Mouse (Mus musculus) kidney, postnatal 0 days (tissue): Measurements from ENCODE around the gene Lrmda. TPM values are rescaled to one million over a fixed set of nuclear protein-coding genes. Genes with fewer than 3 reads are reported as not detected.
A peak's percentile ranks its signal among the peaks of the same experiment; 100 is the strongest.

Source experiments
- ATAC-seq: fragments of 200-750 bp; cut with Nextera tagmentation; replicated peaks from 2 replicates; pipeline ENCODE4 v1.8.0; 2017; ENCODE audit warnings: low read depth, moderate number of reproducible peaks, moderate TSS enrichment, moderate library complexity; ENCODE audit not compliant: low FRiP score
- DNase-seq: peaks from one replicate; pipeline ENCODE4 v3.0.0-alpha.2; 2016; ENCODE audit warnings: low spot score
- H3K27ac ChIP-seq: fragments of 300-500 bp; sonication (generic); 2 replicates; pipeline ENCODE4 v1.5.1; 2014; ENCODE audit warnings: mild to moderate bottlenecking
- H3K27me3 ChIP-seq: fragments of 300-500 bp; sonication (generic); 2 replicates; pipeline ENCODE4 v1.6.1; 2014; ENCODE audit warnings: low read length, mixed read lengths; ENCODE audit not compliant: insufficient read depth
- H3K36me3 ChIP-seq: fragments of 300-500 bp; sonication (generic); 2 replicates; pipeline ENCODE4 v1.6.1; 2014; ENCODE audit warnings: low read length, mixed read lengths; ENCODE audit not compliant: insufficient read depth
- H3K4me1 ChIP-seq: fragments of 300-500 bp; sonication (generic); replicated peaks from 2 replicates; pipeline ENCODE4 v1.6.1; 2014; ENCODE audit warnings: antibody characterized with exemption, low read length, mixed read lengths; ENCODE audit not compliant: insufficient read depth
- H3K4me2 ChIP-seq: fragments of 300-500 bp; sonication (generic); 2 replicates; pipeline ENCODE4 v1.6.1; 2014; ENCODE audit warnings: mild to moderate bottlenecking, low read length, moderate library complexity, mixed read lengths
- H3K4me3 ChIP-seq: fragments of 300-500 bp; sonication (generic); replicated peaks from 2 replicates; pipeline ENCODE4 v1.5.1; 2014; ENCODE audit warnings: low read depth, low read length
- H3K9ac ChIP-seq: fragments of 300-500 bp; sonication (generic); 2 replicates; pipeline ENCODE4 v1.6.1; 2014; ENCODE audit warnings: low read depth, low read length
- H3K9me3 ChIP-seq: fragments of 300-500 bp; sonication (generic); replicated peaks from 2 replicates; pipeline ENCODE4 v1.6.1; 2016; ENCODE audit warnings: low read length, inconsistent platforms, mixed read lengths
- CTCF ChIP-seq: IDR thresholded peaks from 2 replicates; pipeline ENCODE4 v1.5.1; 2016; ENCODE audit warnings: antibody characterized with exemption, low read depth, mild to moderate bottlenecking, moderate library complexity
- WGBS: fragments of 180-500 bp; shearing (Covaris S2); extraction: QIAGEN DNeasy Blood & Tissue Kit; methylation state at CpG from one replicate; pipeline ENCODE4 v1.1.7; 2014; 5-methylcytosine and 5-hydroxymethylcytosine counted together
- polyA plus RNA-seq: library from polyadenylated mRNA; unstranded; fragments of >200 nt; fragmentation: Nextera tagmentation; extraction: Ambion mirVana; gene quantifications from 2 replicates; pipeline ENCODE4 v1.2.1, GENCODE M21; 2015

The Lrmda gene
- polyA plus RNA-seq, 1 experiment from 2014 or later = 0.83 TPM

- H3K4me1 ChIP-seq = no peaks in the 10 kb centered on the region
- H3K9me3 ChIP-seq = no peaks in the 10 kb centered on the region
- DNase-seq = no peak
Observed at GRCm38 (mm10) chr14:22533501-22533900, 514.0 kb downstream of the Lrmda start.

GRCm38 (mm10) chr14:22545887-22546675 lies 526.6 kb downstream of the Lrmda start:
- ATAC-seq (no peak), DNase-seq (no peak)
- Histone ChIP-seq H3K27ac (no peak overlapping the region), H3K4me3 (no peak overlapping the region), H3K9me3 (no peaks in the 10 kb centered on the region), H3K36me3 (no peaks in the 10 kb centered on the region), H3K9ac (no peak overlapping the region), H3K4me2 (no peak overlapping the region), H3K4me1 (no peaks in the 10 kb centered on the region), H3K27me3 (no peaks in the 10 kb centered on the region)
- TF ChIP-seq CTCF = no peak
- 53% methylated on average over 8 of the region's 8 CpGs for WGBS

More at GRCm38 (mm10) chr14:22533501-22533900, 514.0 kb downstream of the Lrmda start:
- H3K4me3 ChIP-seq = no peak overlapping the region
- no peaks in the 10 kb centered on the region for H3K36me3 ChIP-seq
- no peak for TF ChIP-seq CTCF
- ATAC-seq = no peak
- no peaks in the 10 kb centered on the region for H3K27me3 ChIP-seq
- no peak overlapping the region for H3K4me2 ChIP-seq
- H3K9ac ChIP-seq = no peak overlapping the region
- 64% methylated on average over 3 of the region's 3 CpGs for WGBS
- no peak overlapping the region for H3K27ac ChIP-seq

- H3K9me3 ChIP-seq = no peaks in the 10 kb centered on the region
- H3K9ac ChIP-seq = no peak overlapping the region
- TF ChIP-seq CTCF = no peak
- no peak overlapping the region for H3K4me3 ChIP-seq
- ATAC-seq (no peak), DNase-seq (no peak)
- no peak overlapping the region for H3K4me2 ChIP-seq
- WGBS = 86% methylated on average over 4 of the region's 4 CpGs
- no peaks in the 10 kb centered on the region for H3K27me3 ChIP-seq
- H3K27ac ChIP-seq = no peak overlapping the region
- no peaks in the 10 kb centered on the region for H3K4me1 ChIP-seq
- H3K36me3 ChIP-seq = no peaks in the 10 kb centered on the region
Observed at GRCm38 (mm10) chr14:22546676-22546984, 527.1 kb downstream of the Lrmda start.

- DNase-seq = no peak
- H3K27ac ChIP-seq = no peak overlapping the region
- WGBS = 67% methylated on average over 2 of the region's 2 CpGs
- H3K4me1 ChIP-seq = no peaks in the 10 kb centered on the region
- no peaks in the 10 kb centered on the region for H3K36me3 ChIP-seq
- H3K27me3 ChIP-seq = no peaks in the 10 kb centered on the region
- no peak overlapping the region for H3K4me3 ChIP-seq
- no peak overlapping the region for H3K9ac ChIP-seq
- H3K4me2 ChIP-seq = no peak overlapping the region
- ATAC-seq = no peak
- no peak for TF ChIP-seq CTCF
- H3K9me3 ChIP-seq = no peaks in the 10 kb centered on the region
Observed at GRCm38 (mm10) chr14:22548286-22548685, 528.8 kb downstream of the Lrmda start.

- 73% methylated on average over 2 of the region's 2 CpGs for WGBS
- peak; percentile 31 for DNase-seq
- H3K9ac ChIP-seq = no peak overlapping the region
- H3K4me1 ChIP-seq = no peaks in the 10 kb centered on the region
- H3K4me3 ChIP-seq = no peak overlapping the region
- no peak; the same call in 1 of the 2 replicates for ATAC-seq
- H3K4me2 ChIP-seq = no peak overlapping the region
- no peaks in the 10 kb centered on the region for H3K36me3 ChIP-seq
- TF ChIP-seq CTCF = no peak
- no peaks in the 10 kb centered on the region for H3K27me3 ChIP-seq
- no peaks in the 10 kb centered on the region for H3K9me3 ChIP-seq
- peak overlapping the region; percentile 8 for H3K27ac ChIP-seq
Observed at GRCm38 (mm10) chr14:22549166-22549565, 529.7 kb downstream of the Lrmda start.

GRCm38 (mm10) chr14:22552358-22552757 lies 532.8 kb downstream of the Lrmda start:
- peak; percentile 29; the same call in 1 of the 2 replicates for TF ChIP-seq CTCF
- ATAC-seq (no peak), DNase-seq (no peak)
- Histone ChIP-seq H3K4me3 (no peak overlapping the region), H3K4me1 (no peaks in the 10 kb centered on the region), H3K27me3 (no peaks in the 10 kb centered on the region), H3K9ac (no peak overlapping the region), H3K4me2 (no peak overlapping the region), H3K36me3 (no peaks in the 10 kb centered on the region), H3K9me3 (no peaks in the 10 kb centered on the region), H3K27ac (no peak overlapping the region)
- 79% methylated on average over 4 of the region's 4 CpGs for WGBS
